Mouse (Mus musculus) thymus, adult 2 months (tissue): Measurements from ENCODE around the gene Nr2f2.

Source experiments
- CTCF ChIP-seq: fragments of 200-500 bp; IDR thresholded peaks from 2 replicates; pipeline ENCODE4 v1.5.1; 2012; ENCODE audit warnings: mild to moderate bottlenecking, control low read depth, low read length, moderate library complexity, borderline replicate concordance; ENCODE audit not compliant: control insufficient read depth, poor library complexity, insufficient read depth; ENCODE audit errors: extremely low read depth
- POLR2A ChIP-seq: fragments of 200-500 bp; IDR thresholded peaks from 2 replicates; pipeline ENCODE4 v1.6.1; 2012; ENCODE audit warnings: mild to moderate bottlenecking, low read length, control low read depth, moderate library complexity; ENCODE audit not compliant: control insufficient read depth, poor library complexity, insufficient read depth; ENCODE audit errors: extremely low read depth

DNA sequence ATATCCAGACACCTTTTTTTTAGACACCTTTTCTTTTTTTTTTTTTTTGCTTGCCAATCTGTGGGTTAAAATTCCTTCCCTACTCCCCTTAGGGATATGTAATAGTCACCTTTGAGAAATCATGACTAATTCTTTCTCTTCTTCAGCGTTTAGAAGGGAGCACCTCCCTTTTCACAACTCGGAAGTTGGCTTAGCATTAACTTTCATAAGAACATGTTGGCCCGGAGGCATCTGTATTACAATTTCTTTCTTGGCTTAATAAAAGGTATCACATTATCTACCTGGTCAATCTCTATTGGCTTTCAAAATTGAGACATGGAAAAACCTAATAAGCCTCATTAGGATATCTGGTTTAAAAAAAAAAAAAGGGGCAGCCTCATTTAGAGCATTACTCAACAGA, 14.4 kb upstream of the Nr2f2 start:
- TF ChIP-seq CTCF (no peak), POLR2A (no peak)
